Mouse (Mus musculus) left cerebral cortex, postnatal 36 days (tissue): Measurements from ENCODE around the gene Smpdl3a. TPM values are rescaled to one million over a fixed set of nuclear protein-coding genes. Genes with fewer than 3 reads are reported as not detected.
A peak's percentile ranks its signal among the peaks of the same experiment; 100 is the strongest.

Experiments
- DNase-seq, 2 experiments: peaks; one replicate each; pipeline ENCODE4 v3.0.0; 2021 to 2022; ENCODE audit warnings: low spot score in 2 of 2, mixed read lengths in 1 of 2
- intact Hi-C: fragments of 180-260 bp; cut with DNase I; formaldehyde crosslinking; loops from one replicate; pipeline ENCODE4 v1.15.1; 2025
- total RNA-seq, 2 experiments: library from RNA; stranded (reverse); gene quantifications; 2 replicates each; pipeline ENCODE4 v1.2.3; 2021

The Smpdl3a gene
- total RNA-seq, 2 experiments from 2014 or later: 22.6 to 30.0 TPM

DNA sequence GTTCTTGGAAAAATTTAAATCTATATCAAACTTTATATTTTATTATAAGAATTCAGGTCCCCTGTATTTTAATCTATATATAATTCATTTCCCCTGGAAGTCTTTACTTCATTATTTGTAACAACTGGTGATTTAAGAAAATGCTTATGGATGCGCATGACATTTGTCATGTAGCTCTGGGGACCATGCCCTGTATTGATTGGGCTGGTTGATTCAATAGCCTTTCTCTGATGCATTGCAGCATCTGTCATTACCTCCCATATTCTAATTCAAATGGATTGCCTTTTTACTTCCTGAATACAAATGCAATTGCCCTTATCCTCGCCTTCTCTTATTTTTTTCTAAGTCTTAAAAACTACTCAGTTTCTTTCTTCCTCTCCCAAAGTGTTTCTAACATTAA lies 20.2 kb downstream of the Smpdl3a start:
- DNase-seq: no peak
- intact Hi-C loops: no loop called here

DNA sequence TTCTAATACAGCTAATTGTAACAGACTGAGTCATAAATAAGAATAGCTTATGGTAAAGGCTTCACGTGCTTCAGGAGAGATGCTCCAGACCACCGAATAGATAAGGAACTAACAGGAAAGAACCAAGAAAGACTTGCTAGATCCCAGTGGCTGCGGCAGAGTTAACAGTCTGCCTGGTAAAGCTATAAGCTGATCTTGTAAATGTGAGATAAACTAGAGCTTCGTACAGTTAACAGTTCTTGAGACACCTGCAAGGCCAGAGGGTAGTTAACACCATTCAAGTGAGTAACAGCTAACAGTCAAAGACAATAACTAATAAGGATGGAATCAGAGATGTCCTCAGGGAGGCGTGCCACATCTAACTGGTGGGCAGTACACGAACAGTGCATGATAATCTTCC lies 21.7 kb downstream of the Smpdl3a start:
- intact Hi-C loops: no loop called here
- DNase-seq: no peak

DNA sequence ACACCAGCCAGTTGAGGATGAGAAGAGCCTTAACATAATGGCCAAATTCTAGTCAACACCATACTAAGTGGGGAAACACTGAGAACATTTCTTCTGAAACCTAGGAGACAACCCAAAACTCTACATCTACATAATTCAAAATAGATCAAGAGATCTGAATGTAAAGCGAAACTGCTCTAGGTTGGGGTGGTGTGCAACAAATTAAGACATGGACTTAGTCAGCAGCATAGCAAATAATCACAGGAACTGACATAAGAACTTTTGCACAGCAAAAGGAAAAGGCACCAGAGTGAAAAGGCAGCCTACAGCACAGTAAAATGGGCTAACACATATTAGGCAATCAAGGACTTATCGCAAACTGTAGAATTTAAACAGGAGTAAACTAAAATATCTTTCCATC lies 25.1 kb downstream of the Smpdl3a start:
- no peak for DNase-seq
- intact Hi-C loops: no loop called here

DNA sequence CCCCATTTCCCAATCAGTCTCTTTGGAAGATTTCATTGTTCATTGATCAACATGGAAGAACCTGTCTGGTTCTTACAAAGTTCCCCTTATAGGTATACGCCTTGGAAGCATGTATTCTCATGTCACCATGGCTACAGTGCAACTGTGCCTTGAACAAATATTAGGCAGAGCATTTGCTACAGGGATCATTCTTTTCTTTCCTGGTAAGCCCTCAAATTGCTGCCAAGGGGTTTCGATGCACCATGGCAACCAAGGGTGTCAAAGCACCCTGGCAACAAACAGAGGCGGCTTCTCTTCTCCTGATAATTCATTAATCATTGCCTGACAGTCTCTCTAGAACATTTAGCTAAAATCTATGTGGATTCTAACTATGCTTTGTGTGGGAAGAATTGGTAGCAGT lies 28.3 kb downstream of the Smpdl3a start:
- intact Hi-C loops: no loop called here
- DNase-seq: no peak

DNA sequence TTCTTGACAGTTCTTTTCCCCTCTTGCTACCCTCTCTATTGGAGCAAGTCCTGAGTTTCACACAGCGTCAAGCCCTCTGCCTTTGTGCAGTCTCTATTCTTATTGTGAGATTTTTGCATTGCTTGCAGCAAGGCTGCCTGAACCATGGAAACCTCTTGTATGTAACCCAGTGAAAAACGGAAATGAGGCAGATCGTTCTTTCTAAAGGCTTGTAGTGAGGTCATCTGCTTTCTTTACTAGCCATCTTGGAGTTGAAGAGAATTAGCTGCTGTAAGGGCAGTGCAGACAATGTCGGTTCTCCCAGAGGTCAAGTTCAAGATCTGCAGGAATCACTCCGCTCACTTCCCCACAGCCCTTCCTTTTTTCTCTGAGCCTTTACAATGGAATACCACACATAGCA lies 34.5 kb downstream of the Smpdl3a start:
- intact Hi-C loops: no loop called here
- no peak for DNase-seq

- DNase-seq: no peak
- intact Hi-C loops: no loop called here
These were observed 35.5 kb downstream of the Smpdl3a start for GRCm38 (mm10) chr10:57829621-57830020.

GRCm38 (mm10) chr10:57835094-57835493 lies 41.0 kb downstream of the Smpdl3a start:
- intact Hi-C loops: no loop called here
- no peak for DNase-seq

DNA sequence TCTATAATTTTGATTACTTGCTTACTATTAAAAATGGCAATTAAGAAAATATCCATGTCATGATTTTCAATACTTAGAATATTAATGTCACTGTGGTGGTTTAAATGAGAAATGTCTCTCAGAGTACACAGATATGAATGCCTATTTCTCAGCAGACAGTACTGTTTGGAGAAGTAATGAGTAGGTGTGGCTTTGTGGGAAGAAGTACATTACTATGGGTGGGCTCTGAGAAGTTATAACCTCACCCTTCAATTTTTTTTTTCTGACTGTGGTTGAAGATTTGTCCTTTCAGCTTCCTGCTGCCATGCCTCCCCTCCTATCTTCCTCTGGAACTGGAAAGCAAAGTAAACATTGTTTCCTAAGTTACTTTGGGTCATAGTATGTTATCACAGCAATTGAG lies 41.8 kb downstream of the Smpdl3a start:
- DNase-seq: no peak
- intact Hi-C loops: no loop called here

DNA sequence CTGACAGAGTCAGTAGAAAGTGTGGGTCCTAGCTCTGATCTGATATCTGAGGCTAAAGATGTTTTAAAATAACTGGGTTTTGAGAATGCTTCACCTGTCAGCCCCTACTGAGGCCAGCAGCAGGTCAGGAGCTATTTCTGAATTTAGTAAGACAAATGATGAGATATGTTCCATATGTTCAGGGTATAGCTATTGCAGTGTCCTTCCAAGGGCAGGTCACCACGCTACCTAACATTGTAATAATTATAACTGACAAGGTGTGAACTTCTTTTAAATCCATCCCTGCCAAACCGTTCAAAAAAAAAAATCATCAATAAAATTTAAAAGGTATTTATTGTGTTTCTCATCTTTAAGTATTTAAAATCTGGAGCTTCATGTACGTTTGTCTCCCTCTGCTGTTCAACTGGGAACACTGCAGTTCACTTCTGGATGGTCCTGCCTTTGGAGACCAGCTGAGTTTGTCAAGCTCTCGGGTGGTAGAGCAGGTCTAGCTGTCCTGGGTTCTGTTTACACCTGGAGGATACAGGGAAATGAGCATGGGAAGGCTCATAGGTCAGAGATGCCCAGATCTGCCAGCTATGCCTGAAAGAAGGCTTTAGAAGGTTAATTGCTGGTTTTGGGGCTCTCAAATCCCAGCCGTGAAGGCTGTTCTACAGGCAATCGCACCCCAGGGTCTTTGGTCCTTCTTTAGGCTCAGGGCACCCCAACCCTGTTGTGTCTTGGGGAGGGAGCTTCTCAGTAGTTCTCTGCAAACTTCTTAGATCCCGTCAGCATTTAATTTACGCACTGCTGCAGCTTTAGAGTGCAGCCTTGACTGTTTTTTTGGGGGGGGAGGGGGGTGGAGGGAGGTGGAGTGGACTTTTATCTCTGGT lies 47.7 kb downstream of the Smpdl3a start:
- intact Hi-C loops: loop anchor here (1.0 kb wide), 1 partner anchor 99 kb away; no protein-coding TSS in a partner anchor
- peak; percentile 22 to 46 for DNase-seq

DNA sequence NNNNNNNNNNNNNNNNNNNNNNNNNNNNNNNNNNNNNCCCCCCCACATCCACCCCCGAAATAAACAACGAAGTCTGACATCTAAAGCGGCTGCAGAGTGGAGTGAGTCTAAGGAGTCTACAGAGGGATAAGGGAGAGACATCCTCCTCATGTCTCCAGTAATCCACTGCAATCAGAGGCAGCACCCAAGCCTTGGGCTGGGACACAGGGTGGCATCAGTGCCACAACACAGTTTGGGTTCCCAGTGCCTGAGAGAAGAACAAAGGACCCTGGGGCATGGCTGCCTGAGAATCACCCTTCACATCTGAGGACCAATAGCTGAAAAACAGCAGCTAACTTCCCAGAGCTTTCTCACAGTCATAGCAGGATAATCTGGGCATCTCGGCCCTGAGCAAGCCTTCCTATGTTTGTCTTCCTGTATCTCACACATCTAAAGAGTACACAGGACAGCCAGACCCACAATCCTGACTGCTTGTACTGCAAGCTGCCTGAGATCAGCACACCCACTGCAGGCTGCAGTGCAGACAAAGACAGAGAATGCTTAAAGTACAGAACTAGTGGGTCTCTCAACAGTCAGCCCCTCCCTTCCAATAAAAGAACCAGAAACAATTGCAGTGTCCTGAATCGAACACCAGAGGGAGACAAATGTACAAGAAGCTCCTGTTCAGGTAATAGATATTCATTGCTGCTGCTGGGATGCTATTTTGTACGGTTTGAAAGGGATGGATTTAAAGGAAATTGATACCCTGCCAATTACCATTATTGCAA lies 54.0 kb downstream of the Smpdl3a start:
- no peak for DNase-seq
- intact Hi-C loops: no loop called here

Other genes with a start within 250 kb of the Smpdl3a start
- 10 to 100 TPM in 1 of 2 experiments, 1 to 10 TPM in 1; 9.7 to 13.1 TPM for gene Pkib, start 162.4 kb upstream of the Smpdl3a start, total RNA-seq
- 10 to 100 TPM; 44.4 to 50.3 TPM for gene Fabp7, start 9.5 kb upstream of the Smpdl3a start, total RNA-seq